Mouse (Mus musculus) ovary, adult 18-20 months (tissue): Measurements from ENCODE around the gene Inpp4a.
A peak's percentile ranks its signal among the peaks of the same experiment; 100 is the strongest.

Experiments
- DNase-seq: peaks from one replicate; pipeline ENCODE4 v3.0.0; 2022; ENCODE audit warnings: low spot score, mixed read lengths

Inpp4a gene

GRCm38 (mm10) chr1:37323208-37323607 lies 23.5 kb downstream of the Inpp4a start:
- DNase-seq = no peak

- DNase-seq = no peak
These were observed 24.9 kb downstream of the Inpp4a start for GRCm38 (mm10) chr1:37324569-37324968.

- DNase-seq = no peak
These were observed 27.6 kb downstream of the Inpp4a start for GRCm38 (mm10) chr1:37327311-37327710.

GRCm38 (mm10) chr1:37329132-37329531 lies 29.5 kb downstream of the Inpp4a start:
- DNase-seq = no peak

- DNase-seq = no peak
These were observed 30.2 kb downstream of the Inpp4a start for GRCm38 (mm10) chr1:37329831-37330230.

GRCm38 (mm10) chr1:37332756-37333155 lies 33.1 kb downstream of the Inpp4a start:
- DNase-seq = no peak

- no peak for DNase-seq
These were observed 34.2 kb downstream of the Inpp4a start for GRCm38 (mm10) chr1:37333741-37334440.

GRCm38 (mm10) chr1:37336022-37336421 lies 36.4 kb downstream of the Inpp4a start:
- no peak for DNase-seq

GRCm38 (mm10) chr1:37336794-37337193 lies 37.1 kb downstream of the Inpp4a start:
- DNase-seq = no peak

- DNase-seq = no peak
These were observed 37.6 kb downstream of the Inpp4a start for GRCm38 (mm10) chr1:37337273-37337672.

- DNase-seq = no peak
These were observed 39.5 kb downstream of the Inpp4a start for GRCm38 (mm10) chr1:37339144-37339543.

- DNase-seq = no peak
These were observed 41.7 kb downstream of the Inpp4a start for GRCm38 (mm10) chr1:37341347-37341746.

GRCm38 (mm10) chr1:37341914-37342313 lies 42.2 kb downstream of the Inpp4a start:
- DNase-seq = no peak

GRCm38 (mm10) chr1:37342524-37342923 lies 42.9 kb downstream of the Inpp4a start:
- no peak for DNase-seq

- no peak for DNase-seq
These were observed 43.6 kb downstream of the Inpp4a start for GRCm38 (mm10) chr1:37343265-37343664.

- DNase-seq = no peak
These were observed 44.7 kb downstream of the Inpp4a start for GRCm38 (mm10) chr1:37344223-37344916.

GRCm38 (mm10) chr1:37347361-37348080 lies 47.9 kb downstream of the Inpp4a start:
- peak; percentile 30 for DNase-seq

- no peak for DNase-seq
These were observed 51.4 kb downstream of the Inpp4a start for GRCm38 (mm10) chr1:37350886-37351651.

- no peak for DNase-seq
These were observed 52.3 kb downstream of the Inpp4a start for GRCm38 (mm10) chr1:37351961-37352360.

GRCm38 (mm10) chr1:37353456-37353855 lies 53.8 kb downstream of the Inpp4a start:
- DNase-seq = no peak

GRCm38 (mm10) chr1:37355492-37355891 lies 55.8 kb downstream of the Inpp4a start:
- DNase-seq = no peak

- no peak for DNase-seq
These were observed 56.6 kb downstream of the Inpp4a start for GRCm38 (mm10) chr1:37356305-37356704.
